Mouse (Mus musculus) spleen, adult 2 months (tissue): ENCODE data around the gene Bbs9.

Source experiments
- CTCF ChIP-seq: fragments of 200-500 bp; IDR thresholded peaks from 2 replicates; pipeline ENCODE4 v1.5.1; 2011; ENCODE audit warnings: mild to moderate bottlenecking, inconsistent platforms; ENCODE audit not compliant: insufficient read depth, insufficient read length, insufficient replicate concordance; ENCODE audit errors: extremely low read depth
- POLR2A ChIP-seq: fragments of 200-500 bp; IDR thresholded peaks from 2 replicates; pipeline ENCODE4 v1.6.1; 2011; ENCODE audit warnings: low read depth, low read length, inconsistent platforms

DNA sequence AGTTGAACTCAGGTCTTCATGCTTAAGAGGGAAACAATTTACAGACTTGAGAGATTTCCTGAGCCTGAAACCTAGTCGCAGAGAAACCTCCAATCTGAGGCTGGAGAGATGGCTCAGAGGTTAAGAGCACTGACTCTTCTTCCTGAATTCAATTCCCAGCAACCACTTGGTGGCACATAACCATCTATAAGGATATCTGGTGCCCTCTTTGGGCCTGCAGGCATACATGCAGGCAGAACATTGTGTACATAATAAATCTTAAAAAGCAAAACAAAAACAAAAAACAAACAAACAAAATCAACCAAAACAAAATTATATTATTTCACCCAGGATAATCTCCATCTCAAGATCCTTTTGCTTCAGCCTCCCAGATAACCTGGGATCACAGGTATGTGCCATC is 36.7 kb upstream of the Bbs9 start:
- TF ChIP-seq CTCF (no peak), POLR2A (no peak)
